Mouse (Mus musculus): ENCODE data around the gene 1700030J22Rik. TPM values are rescaled to one million over a fixed set of nuclear protein-coding genes. Genes with fewer than 3 reads are reported as not detected.

1700030J22Rik gene
- polyA plus RNA-seq, 1 experiment from 2014 or later = 1.3 TPM

DNA sequence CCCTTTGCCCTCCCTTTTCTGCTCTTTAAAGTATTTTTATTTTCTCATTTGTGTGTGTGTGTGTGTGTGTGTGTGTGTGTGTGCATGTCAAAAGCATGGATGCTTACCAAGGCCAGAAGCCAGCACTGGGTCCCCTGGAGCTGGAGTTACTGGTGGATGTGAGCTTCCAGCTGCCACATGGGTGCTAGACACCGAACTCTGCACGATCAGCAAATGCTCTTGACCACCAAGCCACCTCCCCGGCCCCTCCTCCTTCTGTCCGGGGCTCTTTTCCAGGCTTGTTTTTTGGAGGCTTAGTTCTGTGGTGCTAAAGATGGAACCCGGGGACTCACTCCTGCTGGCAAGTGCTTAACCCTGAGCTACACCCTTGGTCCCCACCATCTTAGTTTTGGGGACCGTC, 31.9 kb downstream of the 1700030J22Rik start:
- no peaks in the 10 kb centered on the region for H3K27me3 ChIP-seq (ENCODE audit: insufficient read depth, poor library complexity, severe bottlenecking)
- H3K27ac ChIP-seq = peak overlapping the region; percentile 80
- H3K36me3 ChIP-seq = no peaks in the 10 kb centered on the region
- WGBS = 57% methylated on average over 6 of the region's 6 CpGs
- peak overlapping the region; percentile 31; the same call in 1 of the 2 replicates for H3K4me3 ChIP-seq
- no peaks in the 10 kb centered on the region for H3K9me3 ChIP-seq
- no peak for DNase-seq (ENCODE audit: low spot score)
- peaks cover 53% of the 10 kb centered on the region for H3K4me1 ChIP-seq

DNA sequence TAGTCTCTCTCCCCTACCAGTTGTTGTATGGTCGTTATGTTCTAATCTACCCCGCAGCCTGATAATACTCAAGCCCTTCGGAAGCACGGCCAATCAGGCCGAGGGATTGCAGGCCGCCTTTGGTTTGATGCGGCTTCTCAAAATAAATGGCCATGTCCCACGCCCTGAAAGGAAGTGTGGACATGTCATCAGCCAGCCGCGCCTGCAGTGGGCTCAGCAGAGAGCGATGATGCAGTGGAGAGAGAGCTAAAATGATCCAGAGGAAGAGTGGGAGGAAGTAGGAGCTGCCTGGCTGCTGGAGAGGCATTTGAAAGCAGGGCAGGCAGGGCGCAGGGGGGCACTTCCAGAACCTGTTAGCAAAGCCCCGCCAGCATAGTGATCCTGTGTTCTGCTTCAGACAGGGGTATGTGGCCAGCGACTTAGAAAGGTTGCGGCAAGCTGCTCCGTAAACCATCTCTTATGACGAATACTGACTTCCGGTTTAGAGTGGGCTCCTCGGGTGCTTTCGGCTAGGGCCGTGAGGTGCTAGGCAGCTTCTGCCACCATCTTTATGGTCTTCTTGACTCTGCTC, 32.4 kb downstream of the 1700030J22Rik start:
- peaks cover 51% of the 10 kb centered on the region for H3K4me1 ChIP-seq
- DNase-seq (ENCODE audit: low spot score) = peak; percentile 84
- H3K27me3 ChIP-seq (ENCODE audit: insufficient read depth, poor library complexity, severe bottlenecking) = no peaks in the 10 kb centered on the region
- no peaks in the 10 kb centered on the region for H3K9me3 ChIP-seq
- no peaks in the 10 kb centered on the region for H3K36me3 ChIP-seq
- peak overlapping the region; percentile 31 for H3K4me3 ChIP-seq
- peak overlapping the region; percentile 80 for H3K27ac ChIP-seq
- 34% methylated on average over 21 of the region's 21 CpGs for WGBS

GRCm38 (mm10) chr8:116945169-116945910, 33.4 kb downstream of the 1700030J22Rik start:
- DNase-seq (ENCODE audit: low spot score) = no peak
- Histone ChIP-seq H3K27me3 (ENCODE audit: insufficient read depth, poor library complexity, severe bottlenecking) (no peaks in the 10 kb centered on the region), H3K9me3 (no peaks in the 10 kb centered on the region), H3K4me1 (peaks cover 47% of the 10 kb centered on the region), H3K4me3 (no peak overlapping the region), H3K36me3 (peaks cover 8% of the 10 kb centered on the region), H3K27ac (peak overlapping the region; percentile 80; the same call in 1 of the 2 replicates)
- WGBS = 55% methylated on average over 9 of the region's 9 CpGs

DNA sequence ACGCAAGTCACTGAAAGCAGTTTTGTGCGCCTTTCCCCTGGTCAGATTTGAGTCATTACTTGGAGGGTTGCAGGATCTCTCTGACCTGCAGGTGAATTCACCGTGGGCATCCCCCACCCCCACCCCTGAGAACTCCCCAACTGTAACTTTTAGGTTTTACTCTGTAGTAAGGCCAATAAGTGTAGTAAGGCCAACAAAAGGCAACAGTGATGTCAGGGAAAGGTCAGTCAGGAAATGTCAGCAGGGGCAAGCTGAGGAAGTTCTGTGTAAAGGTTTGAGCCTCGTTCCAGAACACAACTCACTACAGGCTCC, 34.4 kb downstream of the 1700030J22Rik start:
- H3K27me3 ChIP-seq (ENCODE audit: insufficient read depth, poor library complexity, severe bottlenecking) = no peaks in the 10 kb centered on the region
- H3K4me3 ChIP-seq = peak overlapping the region; percentile 98
- H3K36me3 ChIP-seq = peaks cover 13% of the 10 kb centered on the region
- no peak for DNase-seq (ENCODE audit: low spot score)
- H3K9me3 ChIP-seq = no peaks in the 10 kb centered on the region
- WGBS = 13% methylated on average over 4 of the region's 4 CpGs
- peak overlapping the region; percentile 88 for H3K27ac ChIP-seq
- peaks cover 47% of the 10 kb centered on the region for H3K4me1 ChIP-seq

- no peaks in the 10 kb centered on the region for H3K27me3 ChIP-seq (ENCODE audit: insufficient read depth, poor library complexity, severe bottlenecking)
- peaks cover 16% of the 10 kb centered on the region for H3K36me3 ChIP-seq
- H3K27ac ChIP-seq = peak overlapping the region; percentile 88
- no peak for DNase-seq (ENCODE audit: low spot score)
- H3K4me1 ChIP-seq = peaks cover 47% of the 10 kb centered on the region
- peak overlapping the region; percentile 98 for H3K4me3 ChIP-seq
- H3K9me3 ChIP-seq = no peaks in the 10 kb centered on the region
- under 1% methylated on average over 62 of the region's 62 CpGs for WGBS
Measured at GRCm38 (mm10) chr8:116943555-116944384, 35.0 kb downstream of the 1700030J22Rik start.

DNA sequence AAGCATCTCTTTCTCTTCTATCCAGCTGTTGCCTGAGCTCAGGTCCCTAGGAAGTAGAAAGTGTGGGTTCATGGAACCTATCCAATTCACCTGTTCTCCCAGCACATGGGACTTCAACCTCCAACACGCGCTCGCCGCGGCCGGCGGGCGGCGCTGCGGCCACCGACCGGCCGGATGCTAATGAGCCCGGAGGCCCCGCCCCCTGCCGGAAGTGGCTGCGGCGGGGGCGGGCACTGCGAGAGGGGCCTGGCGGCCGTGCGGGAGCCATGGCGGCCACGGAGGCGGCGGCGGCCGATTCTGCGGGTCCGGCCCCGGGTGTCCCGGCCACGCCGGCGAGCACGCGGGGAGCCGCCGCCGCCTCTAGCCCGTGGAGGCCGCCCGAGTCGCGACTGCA, 35.6 kb downstream of the 1700030J22Rik start, which contains the start of gene Atmin:
Gene Atmin, plus strand, starts transcription at position 233 of the 394 bp plus-strand sequence.
- Histone ChIP-seq H3K27me3 (ENCODE audit: insufficient read depth, poor library complexity, severe bottlenecking) (no peaks in the 10 kb centered on the region), H3K27ac (peak within 1 kb of the TSS; percentile 88), H3K4me3 (peak within 1 kb of the TSS; percentile 98), H3K36me3 (peaks cover 22% of the 10 kb centered on the region), H3K4me1 (peaks cover 46% of the 10 kb centered on the region), H3K9me3 (no peaks in the 10 kb centered on the region)
- DNase-seq (ENCODE audit: low spot score) = peak; percentile 92
- WGBS = 0% methylated on average over 46 of the region's 46 CpGs

DNA sequence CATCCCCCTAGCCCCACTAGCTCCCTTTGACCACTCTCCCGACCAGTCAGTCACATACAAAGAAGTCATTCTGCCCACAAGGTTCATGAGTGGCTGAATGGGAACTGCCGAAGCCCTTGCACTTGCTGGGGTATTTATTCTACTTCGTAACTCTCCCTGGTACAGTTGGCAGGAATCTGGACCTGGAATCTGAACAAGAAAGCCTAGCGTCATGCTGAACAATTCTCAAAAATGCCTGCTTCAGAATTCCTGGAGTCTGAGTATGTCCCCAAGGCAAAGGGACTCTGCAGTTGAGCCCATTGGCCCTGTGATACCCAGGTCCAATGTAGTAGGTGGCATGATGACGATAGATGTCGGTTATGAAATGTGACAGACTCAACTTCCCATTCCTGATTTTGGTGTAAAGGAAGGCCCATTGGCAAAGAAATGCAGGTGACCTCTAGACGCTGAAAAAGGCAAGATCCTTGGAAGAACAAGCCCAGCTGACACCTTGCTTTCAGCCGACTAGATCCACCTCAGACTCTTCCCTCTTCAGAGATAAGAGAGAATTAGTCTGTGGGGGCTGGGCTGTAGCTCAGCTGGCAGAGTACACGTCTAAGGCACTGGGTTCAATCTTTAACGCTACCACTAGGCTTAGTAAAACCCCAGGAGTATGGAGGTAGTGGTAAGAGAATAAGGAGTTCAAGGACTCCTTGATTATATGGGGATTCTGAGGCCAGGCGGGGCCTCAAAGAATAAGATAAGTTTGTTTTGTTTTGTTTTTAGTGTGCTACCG, 36.3 kb downstream of the 1700030J22Rik start:
- 67% methylated on average over 12 of the region's 12 CpGs for WGBS
- Histone ChIP-seq H3K36me3 (peaks cover 29% of the 10 kb centered on the region), H3K27me3 (ENCODE audit: insufficient read depth, poor library complexity, severe bottlenecking) (no peaks in the 10 kb centered on the region), H3K27ac (no peak overlapping the region), H3K4me3 (no peak overlapping the region), H3K4me1 (peaks cover 39% of the 10 kb centered on the region), H3K9me3 (no peaks in the 10 kb centered on the region)
- DNase-seq (ENCODE audit: low spot score) = no peak

DNA sequence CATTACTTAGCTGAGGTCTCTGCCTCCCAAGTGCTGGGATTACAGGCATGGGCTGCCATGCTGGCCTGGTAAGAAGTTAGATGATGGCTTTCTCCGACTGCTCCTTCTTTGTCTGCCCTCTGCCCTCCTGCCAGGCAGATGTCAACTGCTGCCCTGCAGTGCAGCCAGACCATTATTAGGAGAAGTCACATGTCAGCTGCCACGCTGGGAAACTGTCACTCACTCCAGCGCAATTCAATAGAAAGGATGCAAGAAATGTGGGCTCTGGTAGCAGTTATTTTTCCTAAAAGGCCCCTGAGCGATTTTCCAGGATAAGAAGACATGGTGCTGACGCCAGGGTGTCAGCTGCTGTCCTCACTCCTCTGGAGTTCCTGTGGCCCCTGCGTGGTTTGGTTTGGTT, 43.3 kb downstream of the 1700030J22Rik start:
- H3K9me3 ChIP-seq = no peaks in the 10 kb centered on the region
- no peaks in the 10 kb centered on the region for H3K4me1 ChIP-seq
- DNase-seq (ENCODE audit: low spot score) = no peak
- no peaks in the 10 kb centered on the region for H3K27me3 ChIP-seq (ENCODE audit: insufficient read depth, poor library complexity, severe bottlenecking)
- whole genome bisulfite sequencing = 87% methylated on average over 6 of the region's 6 CpGs
- H3K36me3 ChIP-seq = peaks cover 91% of the 10 kb centered on the region
- no peak overlapping the region for H3K4me3 ChIP-seq
- no peak overlapping the region for H3K27ac ChIP-seq

DNA sequence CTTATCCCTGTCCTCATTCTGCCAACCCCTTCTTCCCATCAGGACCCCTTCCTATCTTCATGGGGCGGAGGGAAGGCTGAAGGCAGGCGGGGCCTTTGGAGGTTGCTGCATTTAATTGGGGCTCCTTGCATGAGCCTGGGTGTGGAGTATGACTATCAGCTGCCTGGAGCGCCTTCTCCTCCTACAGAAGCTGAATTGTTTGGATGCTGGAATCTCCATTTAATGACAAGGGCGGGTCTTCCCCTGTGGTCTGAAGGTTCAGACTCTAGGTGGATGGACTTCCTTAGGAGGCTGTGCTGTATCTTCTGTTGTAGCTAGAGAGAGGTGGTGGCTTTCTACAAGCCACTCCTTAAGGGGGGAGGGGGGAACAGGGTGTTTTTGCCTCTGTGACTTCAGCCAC, 43.8 kb downstream of the 1700030J22Rik start:
- Histone ChIP-seq H3K4me3 (no peak overlapping the region), H3K9me3 (no peaks in the 10 kb centered on the region), H3K4me1 (no peaks in the 10 kb centered on the region), H3K36me3 (peaks cover 92% of the 10 kb centered on the region), H3K27me3 (ENCODE audit: insufficient read depth, poor library complexity, severe bottlenecking) (no peaks in the 10 kb centered on the region), H3K27ac (no peak overlapping the region)
- WGBS = 91% methylated on average over 4 of the region's 4 CpGs
- DNase-seq (ENCODE audit: low spot score) = no peak

DNA sequence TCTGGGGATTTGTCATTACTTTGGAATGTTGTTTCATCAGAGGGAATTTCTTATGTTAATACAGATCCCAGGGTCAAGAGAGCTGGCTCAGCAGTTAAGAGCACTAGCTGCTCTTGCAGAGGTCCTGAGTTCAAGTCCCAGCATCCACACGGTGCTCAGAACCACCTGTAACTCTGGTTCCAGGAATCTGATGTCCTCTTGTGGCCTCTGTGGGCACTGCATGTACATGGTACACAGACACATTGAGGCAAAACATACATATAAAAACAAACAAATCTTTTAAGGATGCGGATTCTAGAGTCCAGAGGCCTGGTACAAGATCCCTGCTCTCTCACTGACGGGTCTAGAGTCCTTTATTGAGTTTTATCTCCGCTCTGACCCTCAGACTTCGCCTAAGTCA, 50.2 kb downstream of the 1700030J22Rik start:
- no peaks in the 10 kb centered on the region for H3K9me3 ChIP-seq
- no peak overlapping the region for H3K27ac ChIP-seq
- H3K27me3 ChIP-seq (ENCODE audit: insufficient read depth, poor library complexity, severe bottlenecking) = no peaks in the 10 kb centered on the region
- H3K36me3 ChIP-seq = peaks cover 79% of the 10 kb centered on the region
- no peak for DNase-seq (ENCODE audit: low spot score)
- 90% methylated on average over 5 of the region's 5 CpGs for WGBS
- no peak overlapping the region for H3K4me3 ChIP-seq
- no peaks in the 10 kb centered on the region for H3K4me1 ChIP-seq

DNA sequence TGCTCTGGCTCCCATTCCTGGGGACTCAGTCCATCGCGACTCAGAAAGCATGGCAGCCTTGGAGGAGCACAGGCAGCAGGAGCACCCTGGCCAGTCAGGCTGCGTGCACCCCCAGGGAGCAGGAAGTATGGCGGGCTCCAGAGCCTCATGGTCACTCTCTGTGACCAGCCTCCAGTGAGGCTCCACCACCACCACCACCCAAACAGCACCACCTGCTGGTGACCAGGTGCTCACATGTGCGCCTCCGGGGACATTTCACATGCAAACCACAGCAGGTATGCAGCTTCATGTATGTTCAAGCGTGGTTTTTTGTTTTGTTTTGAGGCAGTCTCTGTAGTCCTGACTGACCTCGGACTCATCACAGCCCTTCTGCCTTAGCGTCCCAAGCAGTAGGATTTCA, 50.9 kb downstream of the 1700030J22Rik start:
- H3K4me3 ChIP-seq = no peak overlapping the region
- no peak for DNase-seq (ENCODE audit: low spot score)
- peaks cover 72% of the 10 kb centered on the region for H3K36me3 ChIP-seq
- no peaks in the 10 kb centered on the region for H3K9me3 ChIP-seq
- H3K27ac ChIP-seq = no peak overlapping the region
- WGBS = 85% methylated on average over 9 of the region's 9 CpGs
- no peaks in the 10 kb centered on the region for H3K27me3 ChIP-seq (ENCODE audit: insufficient read depth, poor library complexity, severe bottlenecking)
- H3K4me1 ChIP-seq = peaks cover 2% of the 10 kb centered on the region; the same call in 1 of the 2 replicates

DNA sequence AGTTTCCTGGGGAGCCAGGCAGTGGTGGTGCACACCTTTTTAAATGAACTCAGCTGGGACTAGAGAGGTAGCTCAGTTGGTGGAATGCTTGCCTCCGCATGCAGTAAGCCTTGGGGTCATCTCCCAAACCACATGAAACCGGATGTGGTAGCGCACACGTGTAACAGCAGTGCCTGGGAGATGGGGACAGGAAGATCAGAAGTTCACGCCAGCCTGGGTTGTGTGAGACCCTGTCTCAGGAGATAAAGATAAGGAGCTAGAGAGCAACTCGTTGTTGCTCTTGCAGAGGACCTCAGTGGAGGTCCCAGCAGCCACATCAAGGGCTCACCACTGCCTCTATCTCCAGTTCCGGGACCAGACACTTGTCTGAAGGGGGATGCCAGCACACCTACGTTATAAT, 55.2 kb downstream of the 1700030J22Rik start:
- no peak overlapping the region for H3K4me3 ChIP-seq
- H3K27me3 ChIP-seq (ENCODE audit: insufficient read depth, poor library complexity, severe bottlenecking) = no peaks in the 10 kb centered on the region
- H3K9me3 ChIP-seq = no peaks in the 10 kb centered on the region
- H3K4me1 ChIP-seq = peaks cover 18% of the 10 kb centered on the region; the same call in 1 of the 2 replicates
- 82% methylated on average over 8 of the region's 8 CpGs for WGBS
- H3K36me3 ChIP-seq = peaks cover 35% of the 10 kb centered on the region
- no peak overlapping the region for H3K27ac ChIP-seq
- no peak for DNase-seq (ENCODE audit: low spot score)
